Mouse (Mus musculus) hindbrain, embryonic 16.5 days (tissue): ENCODE data around the gene Srsf2. TPM values are rescaled to one million over a fixed set of nuclear protein-coding genes. Genes with fewer than 3 reads are reported as not detected.
A peak's percentile ranks its signal among the peaks of the same experiment; 100 is the strongest.

Experiments used
- ATAC-seq: fragments of 200-750 bp; cut with Nextera tagmentation; 2 replicates; pipeline ENCODE4 v1.8.0; 2017; ENCODE audit warnings: moderate TSS enrichment, moderate library complexity
- H3K27ac ChIP-seq: fragments of 300-500 bp; sonication (generic); 2 replicates; pipeline ENCODE4 v1.5.1; 2014; ENCODE audit warnings: low read depth, mild to moderate bottlenecking, control low read depth, low read length, moderate library complexity
- H3K27me3 ChIP-seq: fragments of 300-500 bp; sonication (generic); replicated peaks from 2 replicates; pipeline ENCODE4 v1.6.1; 2014; ENCODE audit warnings: low read length; ENCODE audit not compliant: control insufficient read depth, insufficient read depth
- H3K36me3 ChIP-seq: fragments of 300-500 bp; sonication (generic); 2 replicates; pipeline ENCODE4 v1.6.1; 2014; ENCODE audit warnings: mild to moderate bottlenecking, low read length, moderate library complexity, mixed read lengths; ENCODE audit not compliant: control insufficient read depth, insufficient read depth
- H3K4me1 ChIP-seq: fragments of 300-500 bp; sonication (generic); 2 replicates; pipeline ENCODE4 v1.6.1; 2014; ENCODE audit warnings: low read depth, low read length; ENCODE audit not compliant: control insufficient read depth, insufficient read depth
- H3K4me2 ChIP-seq: fragments of 300-500 bp; sonication (generic); 2 replicates; pipeline ENCODE4 v1.6.1; 2014; ENCODE audit warnings: mild to moderate bottlenecking, low read length, control low read depth, moderate library complexity
- H3K4me3 ChIP-seq: fragments of 300-500 bp; sonication (generic); 2 replicates; pipeline ENCODE4 v1.5.1; 2014; ENCODE audit warnings: mild to moderate bottlenecking, low read length, control low read depth, moderate library complexity
- H3K9ac ChIP-seq: fragments of 300-500 bp; sonication (generic); 2 replicates; pipeline ENCODE4 v1.6.1; 2014; ENCODE audit warnings: low read depth, mild to moderate bottlenecking, control low read depth, low read length, moderate library complexity
- H3K9me3 ChIP-seq: fragments of 300-500 bp; sonication (generic); 2 replicates; pipeline ENCODE4 v1.6.1; 2014; ENCODE audit warnings: mild to moderate bottlenecking, low read length, moderate library complexity; ENCODE audit not compliant: control insufficient read depth
- WGBS: fragments of 180-500 bp; shearing (Covaris S2); extraction: QIAGEN DNeasy Blood & Tissue Kit; methylation state at CpG from one replicate; pipeline ENCODE4 v1.1.7; 2014; 5-methylcytosine and 5-hydroxymethylcytosine counted together
- polyA plus RNA-seq: library from polyadenylated mRNA; unstranded; fragments of >200 nt; fragmentation: Nextera tagmentation; extraction: Ambion mirVana; gene quantifications from 2 replicates; pipeline ENCODE4 v1.2.1, GENCODE M21; 2015

The Srsf2 gene
- polyA plus RNA-seq, 1 experiment from 2014 or later = 469 TPM

DNA sequence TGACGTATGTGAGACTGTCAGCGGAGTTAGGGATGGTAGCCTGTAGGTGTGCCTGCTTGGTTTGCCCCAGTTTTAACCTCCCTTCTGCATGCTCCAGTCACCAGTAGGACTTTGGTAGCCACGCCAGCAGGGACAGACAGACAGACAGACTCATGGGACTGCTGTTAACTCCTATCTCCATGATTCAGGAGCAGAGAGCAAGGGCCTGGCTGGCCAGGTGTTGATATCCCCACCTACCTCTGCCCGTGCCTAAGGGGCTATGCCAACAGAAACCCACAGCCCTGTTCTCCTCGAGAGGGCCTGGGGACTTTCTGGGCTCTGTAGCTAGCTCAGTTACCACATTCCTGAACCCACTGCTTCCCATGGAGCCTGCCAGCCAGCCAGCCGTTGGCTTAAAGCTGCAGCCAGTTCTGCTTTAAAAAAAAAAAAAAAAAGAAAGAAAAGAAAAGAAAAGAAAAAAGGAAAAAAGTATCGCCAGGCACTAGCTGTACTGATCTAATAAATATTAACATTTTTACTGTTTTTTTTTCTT is 37.9 kb downstream of the Srsf2 start:
- Histone ChIP-seq H3K4me2 (peak overlapping the region; percentile 22; the same call in 1 of the 2 replicates), H3K9me3 (no peaks in the 10 kb centered on the region), H3K9ac (peak overlapping the region; percentile 36), H3K27ac (peak overlapping the region; percentile 88), H3K4me3 (no peak overlapping the region), H3K4me1 (peaks cover 53% of the 10 kb centered on the region), H3K36me3 (no peaks in the 10 kb centered on the region), H3K27me3 (no peaks in the 10 kb centered on the region)
- ATAC-seq = no peak
- WGBS = 15% methylated on average over 7 of the region's 7 CpGs

DNA sequence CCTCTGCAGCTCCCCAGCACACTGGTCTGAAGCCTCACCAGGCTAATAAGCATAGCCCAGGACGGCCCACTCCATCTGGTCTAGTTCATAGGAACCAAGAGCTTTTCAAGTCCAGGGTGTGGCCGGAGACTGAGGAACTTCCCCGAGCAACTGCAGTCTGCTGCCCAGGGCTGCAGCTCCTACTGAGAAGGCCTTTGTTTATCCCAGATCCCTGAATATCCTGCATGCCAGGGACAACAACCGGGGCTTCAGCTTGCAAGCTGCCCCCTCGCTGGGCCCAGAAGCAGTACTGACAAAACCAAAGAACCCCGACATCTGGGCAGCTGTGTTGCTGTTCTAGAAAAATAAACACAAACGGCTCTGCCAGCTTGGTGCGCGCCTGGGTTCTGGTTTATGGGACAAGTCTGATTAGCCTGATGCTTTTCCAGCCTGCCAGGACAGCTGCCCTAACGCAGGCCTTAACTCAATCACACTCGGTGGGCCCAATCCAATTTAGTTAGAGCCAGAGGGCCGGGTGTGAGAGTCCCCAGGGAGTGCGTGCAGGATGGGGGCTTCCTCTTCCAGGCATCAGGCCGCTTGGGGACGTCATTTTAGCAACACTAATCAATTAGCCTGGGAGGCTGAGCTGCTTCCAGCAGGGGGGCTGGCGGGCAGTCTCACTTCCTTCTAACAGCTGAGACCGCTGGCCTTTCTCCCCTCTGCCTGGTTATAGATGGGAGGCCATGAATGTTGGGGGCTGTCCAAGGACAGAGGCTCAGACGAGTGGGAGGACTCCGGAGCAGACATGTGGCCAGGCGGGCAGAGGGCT is 38.6 kb downstream of the Srsf2 start:
- peak overlapping the region; percentile 88 for H3K27ac ChIP-seq
- H3K4me2 ChIP-seq = peak overlapping the region; percentile 22; the same call in 1 of the 2 replicates
- H3K4me1 ChIP-seq = peaks cover 57% of the 10 kb centered on the region
- H3K9ac ChIP-seq = peak overlapping the region; percentile 36
- ATAC-seq = 0 out of 2 replicates have a peak, but pooled peaks have one; percentile 10
- WGBS = 4% methylated on average over 20 of the region's 20 CpGs
- no peaks in the 10 kb centered on the region for H3K36me3 ChIP-seq
- H3K27me3 ChIP-seq = no peaks in the 10 kb centered on the region
- H3K4me3 ChIP-seq = no peak overlapping the region
- H3K9me3 ChIP-seq = no peaks in the 10 kb centered on the region

DNA sequence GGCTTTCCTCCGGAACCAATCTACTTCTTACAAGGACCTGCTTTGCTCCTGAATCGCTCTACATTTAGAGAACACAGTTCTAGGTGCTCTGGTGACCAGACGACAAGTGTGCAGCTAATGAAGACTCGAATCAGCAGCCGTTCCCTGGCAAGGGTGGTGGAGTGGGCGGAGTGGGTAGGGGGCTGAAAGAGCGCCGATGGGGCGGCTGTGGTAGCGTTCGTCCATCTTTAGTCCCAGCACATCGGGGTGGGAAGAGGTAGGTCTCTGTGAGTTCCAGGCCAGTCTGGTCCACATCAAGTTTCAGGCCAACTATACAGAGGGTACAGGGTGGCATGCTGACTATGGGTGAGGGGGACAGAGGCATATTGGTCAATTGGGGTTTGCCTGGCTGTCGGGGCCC is 39.3 kb downstream of the Srsf2 start:
- ATAC-seq = no peak
- Histone ChIP-seq H3K4me2 (no peak overlapping the region), H3K4me1 (peaks cover 57% of the 10 kb centered on the region), H3K27me3 (no peaks in the 10 kb centered on the region), H3K27ac (peak overlapping the region; percentile 88), H3K9me3 (no peaks in the 10 kb centered on the region), H3K9ac (0 out of 2 replicates have a peak overlapping the region, but pooled peaks have one; percentile 3), H3K4me3 (no peak overlapping the region), H3K36me3 (no peaks in the 10 kb centered on the region)
- WGBS = 59% methylated on average over 13 of the region's 13 CpGs

DNA sequence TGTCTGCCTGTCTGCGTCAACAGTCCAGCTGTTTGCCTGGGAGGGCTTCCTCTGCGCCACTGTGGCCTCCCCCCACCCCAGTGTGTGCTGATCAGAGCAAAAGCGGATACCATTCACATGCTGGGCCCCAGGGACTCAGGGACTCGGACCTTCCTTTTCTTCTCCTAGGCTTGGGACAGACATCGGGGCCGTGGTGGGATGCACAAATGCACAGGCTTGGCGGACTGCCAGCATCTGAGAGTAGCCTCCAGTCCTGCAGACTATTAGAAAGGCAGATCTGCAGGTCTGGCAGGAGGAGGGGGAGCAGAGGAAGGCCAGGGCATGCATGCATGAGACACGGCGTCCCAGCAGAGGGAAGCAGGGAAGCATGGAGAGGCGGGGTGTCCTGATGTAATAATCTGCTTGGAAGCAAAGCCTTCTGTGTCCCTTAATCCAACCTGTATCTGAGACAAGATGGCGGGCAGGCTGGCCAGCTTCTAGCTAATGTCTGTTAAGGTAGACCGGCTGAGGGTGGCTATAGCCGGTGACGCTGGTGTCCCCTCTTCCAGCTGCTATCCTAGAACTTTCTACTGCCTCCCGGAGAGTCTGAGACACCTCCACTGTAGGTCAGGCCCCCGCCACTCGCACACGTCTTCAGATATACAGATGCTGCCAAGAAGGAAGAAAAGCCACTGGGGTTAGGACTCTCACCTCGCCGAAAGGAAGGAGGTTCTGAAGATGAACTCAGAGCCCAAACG is 39.9 kb downstream of the Srsf2 start:
- no peak for ATAC-seq
- Histone ChIP-seq H3K4me2 (no peak overlapping the region), H3K9me3 (no peaks in the 10 kb centered on the region), H3K27me3 (no peaks in the 10 kb centered on the region), H3K27ac (peak overlapping the region; percentile 88), H3K4me1 (peaks cover 60% of the 10 kb centered on the region), H3K9ac (0 out of 2 replicates have a peak overlapping the region, but pooled peaks have one; percentile 2), H3K4me3 (no peak overlapping the region), H3K36me3 (no peaks in the 10 kb centered on the region)
- WGBS = 33% methylated on average over 21 of the region's 21 CpGs

DNA sequence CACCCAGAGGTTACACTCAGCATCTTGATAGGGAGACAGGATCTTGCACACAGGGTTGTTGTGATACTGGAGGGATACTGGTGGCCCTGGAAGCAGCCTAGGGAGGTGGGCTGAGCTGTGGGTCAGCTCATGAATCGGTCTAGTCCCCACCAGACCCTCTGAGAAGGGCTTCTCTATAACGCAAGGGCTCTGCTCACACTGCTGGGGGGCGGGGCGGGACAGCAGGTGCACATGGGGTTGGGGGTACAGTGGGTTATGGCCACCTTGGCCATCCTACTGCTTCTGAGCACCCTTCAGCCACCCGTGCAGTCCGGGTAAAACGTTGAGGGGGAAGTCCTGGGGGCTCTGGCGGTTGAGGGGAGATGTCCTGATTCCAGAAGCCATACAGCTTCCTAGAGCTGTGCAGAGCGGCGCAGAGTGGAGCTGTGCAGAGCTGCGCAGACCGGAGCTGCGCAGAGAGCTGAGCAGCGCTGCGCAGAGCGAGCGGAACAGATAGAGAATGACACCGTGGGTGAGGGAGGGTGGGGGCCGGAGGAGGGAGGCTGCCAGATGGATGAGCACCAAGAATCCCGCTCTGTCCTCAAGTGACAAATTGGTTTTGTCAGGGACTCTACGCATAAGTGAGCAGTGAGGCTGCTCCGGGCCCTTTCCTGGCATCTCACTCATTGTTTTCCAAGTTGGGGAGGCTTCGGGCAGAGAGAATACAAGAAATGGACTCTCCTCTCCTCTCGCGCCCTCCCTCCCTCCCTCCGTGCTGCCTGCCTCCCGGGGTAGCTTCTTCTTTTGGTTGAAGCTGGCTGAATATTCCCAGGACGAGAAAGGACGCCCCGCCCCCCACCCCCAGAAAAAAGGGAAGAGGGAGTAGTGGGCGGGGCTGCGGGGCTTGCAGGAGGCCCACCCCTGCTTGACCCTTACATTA is 41.7 kb downstream of the Srsf2 start:
- peak overlapping the region; percentile 65 for H3K4me2 ChIP-seq
- peaks cover 60% of the 10 kb centered on the region for H3K4me1 ChIP-seq
- H3K9ac ChIP-seq = peak overlapping the region; percentile 73
- 5% methylated on average over 32 of the region's 32 CpGs for WGBS
- H3K36me3 ChIP-seq = no peaks in the 10 kb centered on the region
- peak overlapping the region; percentile 88 for H3K27ac ChIP-seq
- H3K9me3 ChIP-seq = no peaks in the 10 kb centered on the region
- H3K4me3 ChIP-seq = peak overlapping the region; percentile 30
- H3K27me3 ChIP-seq = no peaks in the 10 kb centered on the region
- ATAC-seq = peak; percentile 95

DNA sequence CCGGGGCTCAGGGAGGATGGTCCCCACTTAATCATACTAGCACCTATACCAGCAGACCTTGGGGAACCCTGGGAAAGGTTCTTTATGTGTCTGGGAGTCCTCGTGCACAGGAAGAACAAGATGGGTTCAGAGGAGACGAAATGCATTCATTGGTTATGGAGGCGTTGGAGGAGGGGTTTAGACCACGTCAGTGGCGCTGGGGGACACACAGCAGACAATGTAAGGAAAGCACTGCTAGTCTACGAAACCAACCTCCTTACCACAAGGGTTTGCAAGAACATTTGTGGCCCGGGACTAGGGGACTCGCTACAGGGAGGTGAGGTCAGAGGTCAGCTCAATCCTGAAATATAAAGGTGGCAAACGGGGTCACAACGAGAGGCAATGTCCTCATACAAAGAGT is 42.4 kb downstream of the Srsf2 start:
- peak overlapping the region; percentile 30; the same call in 1 of the 2 replicates for H3K4me3 ChIP-seq
- peak overlapping the region; percentile 88 for H3K27ac ChIP-seq

GRCm38 (mm10) chr11:116809520-116809919 is 43.4 kb downstream of the Srsf2 start:
- Histone ChIP-seq H3K9me3 (no peaks in the 10 kb centered on the region), H3K9ac (peak overlapping the region; percentile 23; the same call in 1 of the 2 replicates), H3K36me3 (no peaks in the 10 kb centered on the region), H3K27ac (no peak overlapping the region; the same call in 1 of the 2 replicates), H3K4me1 (peaks cover 51% of the 10 kb centered on the region), H3K27me3 (no peaks in the 10 kb centered on the region), H3K4me3 (no peak overlapping the region), H3K4me2 (no peak overlapping the region)
- WGBS = 67% methylated on average over 8 of the region's 8 CpGs
- no peak for ATAC-seq

More for the DNA sequence above, 42.4 kb downstream of the Srsf2 start:
- WGBS = 25% methylated on average over 11 of the region's 11 CpGs
- Histone ChIP-seq H3K36me3 (no peaks in the 10 kb centered on the region), H3K9me3 (no peaks in the 10 kb centered on the region), H3K4me1 (peaks cover 60% of the 10 kb centered on the region), H3K9ac (peak overlapping the region; percentile 73), H3K27me3 (no peaks in the 10 kb centered on the region), H3K4me2 (peak overlapping the region; percentile 65)
- peak; percentile 11; the same call in 1 of the 2 replicates for ATAC-seq

GRCm38 (mm10) chr11:116808811-116809395 is 44.0 kb downstream of the Srsf2 start:
- Histone ChIP-seq H3K4me1 (peaks cover 45% of the 10 kb centered on the region), H3K27ac (peak overlapping the region; percentile 31; the same call in 1 of the 2 replicates), H3K4me3 (no peak overlapping the region), H3K9me3 (no peaks in the 10 kb centered on the region), H3K4me2 (no peak overlapping the region), H3K36me3 (no peaks in the 10 kb centered on the region), H3K9ac (peak overlapping the region; percentile 1; the same call in 1 of the 2 replicates), H3K27me3 (no peaks in the 10 kb centered on the region)
- WGBS = 70% methylated on average over 11 of the region's 11 CpGs
- no peak for ATAC-seq
